Mouse (Mus musculus): ENCODE data around the gene Bcdin3d.

DNA sequence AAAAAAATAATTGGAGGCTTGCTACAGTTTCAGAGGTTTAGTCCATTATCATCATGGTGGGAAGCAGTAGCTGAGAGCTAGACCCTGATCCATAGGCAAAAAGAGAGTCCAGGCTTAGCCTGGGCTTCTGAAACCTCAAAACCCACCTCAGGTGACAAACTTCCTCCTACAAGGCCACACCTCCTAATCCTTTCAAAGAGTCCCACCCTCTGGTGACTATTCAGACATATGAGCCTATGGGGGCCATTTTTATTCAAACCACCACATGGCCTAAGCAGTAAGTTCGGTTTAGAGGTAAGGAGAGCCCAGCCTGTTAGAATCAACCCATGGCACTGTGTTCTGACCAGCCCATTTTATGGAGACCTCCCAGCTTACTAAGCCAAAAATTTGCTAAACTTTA lies 1.3 kb upstream of the Bcdin3d start:
- TF ChIP-seq CTCF (conservative IDR thresholded peaks at IDR 0.05; ENCODE audit: low read length) (no peak), POU5F1 (IDR thresholded peaks at IDR 0.05; ENCODE audit: borderline replicate concordance, low read length) (no peak)

Measured in E14TG2a.4 (cell line).